Mouse (Mus musculus) C2C12 (cell line): ENCODE data around the gene Tenm2.

Experiments
- CEBPB ChIP-seq: IDR thresholded peaks from one replicate; pipeline ENCODE4 v1.6.1; 2011; ENCODE audit warnings: low read depth, mild to moderate bottlenecking, control low read depth, moderate library complexity
- CTCF ChIP-seq: IDR thresholded peaks from one replicate; pipeline ENCODE4 v1.5.1; 2011; ENCODE audit not compliant: control insufficient read depth, insufficient read depth, insufficient read length
- FOSL1 ChIP-seq: IDR thresholded peaks from one replicate; pipeline ENCODE4 v1.8.0; 2011; ENCODE audit warnings: mild to moderate bottlenecking, low read length; ENCODE audit not compliant: poor library complexity, insufficient read depth, severe bottlenecking
- MAX ChIP-seq: IDR thresholded peaks from one replicate; pipeline ENCODE4 v1.6.1; 2011; ENCODE audit warnings: mild to moderate bottlenecking, control low read depth
- MYOD1 ChIP-seq: IDR thresholded peaks from one replicate; pipeline ENCODE4 v1.6.1; 2011; ENCODE audit warnings: low read depth; ENCODE audit not compliant: control insufficient read depth, insufficient read length
- MYOG ChIP-seq: IDR thresholded peaks from one replicate; pipeline ENCODE4 v1.6.1; 2011; ENCODE audit not compliant: control insufficient read depth, insufficient read length; ENCODE audit errors: extremely low read depth
- USF1 ChIP-seq: IDR thresholded peaks from one replicate; pipeline ENCODE4 v1.6.1; 2011; ENCODE audit warnings: low read depth, mild to moderate bottlenecking, control low read depth, moderate library complexity

DNA sequence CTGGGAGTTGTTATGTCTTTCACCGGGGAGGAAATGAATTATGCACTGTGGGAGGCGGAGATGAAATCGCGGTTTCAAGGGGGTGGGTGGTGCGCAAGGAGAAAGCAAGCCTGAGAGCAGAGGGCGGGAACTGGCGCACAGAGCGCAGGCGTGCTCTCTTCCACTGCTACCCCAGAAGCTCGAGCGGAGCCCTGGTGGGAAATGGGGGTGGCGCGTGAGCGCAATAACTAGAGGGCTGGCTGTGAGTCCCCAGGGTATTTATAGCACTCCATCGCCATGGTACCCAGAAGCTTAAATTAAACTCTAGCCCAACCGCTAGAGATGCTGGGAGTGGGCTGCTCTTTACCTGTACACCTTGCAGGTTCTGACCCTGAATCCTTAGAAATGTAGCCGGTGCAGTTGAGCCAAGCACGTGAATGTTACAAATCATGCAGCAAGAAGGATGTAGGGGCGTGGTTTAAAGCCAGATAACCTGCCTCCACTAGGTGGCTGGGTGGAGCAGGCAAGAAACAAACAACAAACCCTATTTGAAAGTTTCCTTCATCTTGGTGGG is 1249.8 kb downstream of the Tenm2 start:
- TF ChIP-seq CTCF, result no peak
- TF ChIP-seq CEBPB, result no peak
- TF ChIP-seq MYOG, result no peak
- no peak for TF ChIP-seq USF1
- TF ChIP-seq MAX, result peak; percentile 26
- no peak for TF ChIP-seq FOSL1
- TF ChIP-seq MYOD1, result no peak
